Mouse (Mus musculus) embryonic facial prominence, embryonic 14.5 days (tissue): ENCODE results near the gene Adcy9. TPM values are rescaled to one million over a fixed set of nuclear protein-coding genes. Genes with fewer than 3 reads are reported as not detected.

Experiments
- ATAC-seq: fragments of 200-750 bp; cut with Nextera tagmentation; 2 replicates; pipeline ENCODE4 v1.8.0; 2017; ENCODE audit warnings: low read depth, moderate number of reproducible peaks, moderate TSS enrichment
- DNase-seq: peaks from one replicate; pipeline ENCODE4 v3.0.0-alpha.2; 2015; ENCODE audit warnings: low spot score
- H3K27ac ChIP-seq: fragments of 300-500 bp; sonication (generic); replicated peaks from 2 replicates; pipeline ENCODE4 v1.5.1; 2014; ENCODE audit warnings: low read depth, mild to moderate bottlenecking, low read length, moderate library complexity
- H3K27me3 ChIP-seq: fragments of 300-500 bp; sonication (generic); replicated peaks from 2 replicates; pipeline ENCODE4 v1.6.1; 2014; ENCODE audit warnings: low read length; ENCODE audit not compliant: control insufficient read depth, insufficient read depth
- H3K36me3 ChIP-seq: fragments of 300-500 bp; sonication (generic); 2 replicates; pipeline ENCODE4 v1.6.1; 2014; ENCODE audit warnings: low read length, mixed read lengths; ENCODE audit not compliant: control insufficient read depth, insufficient read depth
- H3K4me1 ChIP-seq: fragments of 300-500 bp; sonication (generic); 2 replicates; pipeline ENCODE4 v1.6.1; 2014; ENCODE audit warnings: antibody characterized with exemption, low read length; ENCODE audit not compliant: control insufficient read depth, insufficient read depth
- H3K4me2 ChIP-seq: fragments of 300-500 bp; sonication (generic); 2 replicates; pipeline ENCODE4 v1.6.1; 2014; ENCODE audit warnings: low read depth, mild to moderate bottlenecking, low read length, moderate library complexity, mixed read lengths
- H3K4me3 ChIP-seq: fragments of 300-500 bp; sonication (generic); 2 replicates; pipeline ENCODE4 v1.5.1; 2014; ENCODE audit warnings: low read depth, mild to moderate bottlenecking, low read length
- H3K9ac ChIP-seq: fragments of 300-500 bp; sonication (generic); 2 replicates; pipeline ENCODE4 v1.6.1; 2014; ENCODE audit warnings: low read depth, mild to moderate bottlenecking, low read length, moderate library complexity, mixed read lengths
- H3K9me3 ChIP-seq: fragments of 300-500 bp; sonication (generic); 2 replicates; pipeline ENCODE4 v1.6.1; 2016; ENCODE audit warnings: low read length; ENCODE audit not compliant: control insufficient read depth
- WGBS: fragments of 180-500 bp; shearing (Covaris S2); extraction: QIAGEN DNeasy Blood & Tissue Kit; methylation state at CpG from one replicate; pipeline ENCODE4 v1.1.7; 2014; 5-methylcytosine and 5-hydroxymethylcytosine counted together
- polyA plus RNA-seq: library from polyadenylated mRNA; unstranded; fragments of >200 nt; fragmentation: Nextera tagmentation; extraction: Ambion mirVana; gene quantifications from 2 replicates; pipeline ENCODE4 v1.2.1, GENCODE M21; 2014

Adcy9 gene
- polyA plus RNA-seq, 1 experiment from 2014 or later: 3.5 TPM

DNA sequence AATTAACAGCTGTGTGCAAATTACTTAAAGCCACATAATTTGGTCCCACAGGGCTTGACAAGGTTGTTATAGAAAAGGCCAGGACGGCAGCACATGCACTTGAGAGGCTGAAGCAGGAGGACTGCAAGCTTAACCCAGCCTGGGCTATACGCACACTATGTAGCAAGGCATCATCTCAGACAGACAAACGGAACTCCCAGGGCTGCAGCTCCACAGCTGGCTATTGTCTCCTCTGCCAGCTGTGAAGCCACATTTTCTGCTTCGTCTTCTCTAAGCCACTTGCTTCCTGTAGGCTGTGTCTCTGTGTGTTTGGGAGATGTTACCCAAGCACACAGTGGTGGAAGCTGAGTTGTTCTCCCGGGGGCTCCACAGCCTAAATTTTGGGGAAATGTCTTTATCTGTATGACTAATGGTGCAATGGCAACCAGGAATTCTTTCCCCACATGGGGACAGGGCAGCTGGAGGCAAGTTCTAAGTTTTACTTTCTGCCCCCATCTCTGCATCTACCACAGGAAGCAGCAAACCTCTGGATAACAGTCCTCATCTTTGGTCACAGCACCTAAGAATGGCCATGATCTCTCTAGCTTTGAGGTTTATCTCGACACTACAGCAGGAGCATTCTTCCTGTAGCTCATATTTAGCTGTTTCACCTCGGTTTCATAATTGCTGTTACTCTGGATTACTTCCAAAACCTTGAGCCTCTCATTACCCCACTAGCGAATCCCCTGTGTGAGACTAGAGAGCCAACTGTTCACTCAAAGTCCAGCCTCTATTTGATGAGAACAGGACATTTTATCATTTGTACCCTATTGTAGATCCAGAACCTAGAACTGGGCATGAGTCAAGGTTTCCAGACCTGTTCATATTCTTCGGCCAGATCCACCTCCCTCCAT lies 6.1 kb downstream of the Adcy9 start:
- DNase-seq (no peak), ATAC-seq (no peak)
- 70% methylated on average over 9 of the region's 9 CpGs for WGBS
- H3K9ac ChIP-seq: no peak overlapping the region
- H3K27ac ChIP-seq: no peak overlapping the region
- H3K4me2 ChIP-seq: no peak overlapping the region
- H3K36me3 ChIP-seq: no peaks in the 10 kb centered on the region
- no peaks in the 10 kb centered on the region for H3K9me3 ChIP-seq
- H3K27me3 ChIP-seq: peaks cover 15% of the 10 kb centered on the region
- H3K4me3 ChIP-seq: no peak overlapping the region
- H3K4me1 ChIP-seq: peaks cover 33% of the 10 kb centered on the region

DNA sequence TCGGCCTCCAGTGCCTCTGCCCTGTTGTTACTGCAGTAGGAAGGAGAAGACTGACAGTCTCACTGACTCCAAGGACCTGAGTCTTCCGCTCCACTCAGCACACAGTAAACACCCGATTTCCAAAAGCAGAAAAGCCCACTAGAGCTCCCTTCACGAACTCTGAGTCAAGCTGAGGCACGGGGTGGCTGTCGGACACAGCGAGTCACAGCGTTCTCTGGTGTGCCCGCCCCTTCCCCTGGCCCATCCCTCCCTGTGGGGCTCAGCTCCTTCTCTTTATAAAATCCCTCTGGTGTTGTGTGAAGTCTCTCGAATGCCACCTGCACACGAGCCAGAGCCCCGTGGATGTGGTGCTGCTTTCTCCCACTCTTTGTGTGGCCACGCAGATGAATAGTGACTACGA lies 7.0 kb downstream of the Adcy9 start:
- Histone ChIP-seq H3K36me3 (no peaks in the 10 kb centered on the region), H3K4me3 (no peak overlapping the region), H3K9me3 (no peaks in the 10 kb centered on the region), H3K27ac (no peak overlapping the region), H3K4me1 (peaks cover 26% of the 10 kb centered on the region), H3K9ac (0 out of 2 replicates have a peak overlapping the region, but pooled peaks have one; percentile 9), H3K27me3 (peaks cover 8% of the 10 kb centered on the region), H3K4me2 (no peak overlapping the region)
- ATAC-seq (no peak), DNase-seq (no peak)
- WGBS: 48% methylated on average over 14 of the region's 14 CpGs

DNA sequence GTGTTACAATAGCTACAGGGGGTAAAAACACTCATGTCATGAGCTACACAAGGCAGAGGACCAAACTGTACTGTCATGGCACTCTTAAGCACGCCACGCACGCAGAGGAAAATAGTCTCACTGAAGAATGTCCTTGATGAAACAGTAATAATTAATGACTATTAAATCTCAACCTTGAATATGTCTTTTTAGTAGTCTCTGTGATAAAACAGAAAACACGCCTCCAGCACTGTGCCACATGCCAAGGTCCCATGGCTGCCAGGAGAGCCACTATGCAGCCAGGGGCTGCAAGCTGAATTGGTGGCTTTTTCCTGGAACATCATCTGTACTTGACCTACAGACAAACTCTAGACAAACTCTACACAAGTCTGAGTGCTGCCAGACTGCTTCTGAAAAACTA lies 8.0 kb downstream of the Adcy9 start:
- Histone ChIP-seq H3K9ac (no peak overlapping the region), H3K36me3 (no peaks in the 10 kb centered on the region), H3K4me2 (no peak overlapping the region), H3K9me3 (no peaks in the 10 kb centered on the region), H3K4me3 (no peak overlapping the region), H3K4me1 (peaks cover 19% of the 10 kb centered on the region), H3K27ac (no peak overlapping the region), H3K27me3 (no peaks in the 10 kb centered on the region)
- DNase-seq (no peak), ATAC-seq (no peak)
- WGBS: 89% methylated on average over 4 of the region's 4 CpGs

DNA sequence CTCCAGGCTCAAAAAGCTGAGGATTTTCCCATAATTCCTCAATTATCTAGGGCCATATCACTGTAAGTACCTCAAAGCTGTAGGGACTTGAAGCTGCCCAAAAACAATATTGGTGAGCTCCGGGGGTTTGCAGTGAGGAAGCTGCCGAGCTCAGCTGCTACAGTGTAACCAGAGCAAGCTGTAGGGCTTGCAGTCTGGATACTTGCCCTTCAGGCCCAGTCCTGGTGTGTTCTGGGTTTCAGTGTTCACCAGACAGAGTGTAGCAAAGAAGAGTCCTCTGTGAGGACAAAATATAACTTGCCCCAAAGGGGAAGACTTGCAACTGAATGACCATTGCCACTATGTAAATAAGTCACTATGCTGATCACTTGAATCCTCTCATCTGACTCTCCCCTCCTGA lies 9.0 kb downstream of the Adcy9 start:
- 34% methylated on average over 2 of the region's 2 CpGs for WGBS
- Histone ChIP-seq H3K4me3 (no peak overlapping the region), H3K9me3 (no peaks in the 10 kb centered on the region), H3K36me3 (no peaks in the 10 kb centered on the region), H3K4me2 (no peak overlapping the region), H3K4me1 (peaks cover 17% of the 10 kb centered on the region), H3K27me3 (no peaks in the 10 kb centered on the region), H3K27ac (no peak overlapping the region), H3K9ac (no peak overlapping the region)
- ATAC-seq (no peak), DNase-seq (no peak)

- Histone ChIP-seq H3K9ac (no peak overlapping the region), H3K27ac (no peak overlapping the region), H3K4me3 (no peak overlapping the region), H3K36me3 (no peaks in the 10 kb centered on the region), H3K9me3 (no peaks in the 10 kb centered on the region), H3K4me2 (no peak overlapping the region), H3K4me1 (peaks cover 27% of the 10 kb centered on the region; the same call in 1 of the 2 replicates), H3K27me3 (no peaks in the 10 kb centered on the region)
- no peak for DNase-seq
- ATAC-seq: no peak
- 56% methylated on average over 2 of the region's 2 CpGs for WGBS
Observed at GRCm38 (mm10) chr16:4407536-4407935, 12.8 kb downstream of the Adcy9 start.

GRCm38 (mm10) chr16:4406706-4407105 lies 13.6 kb downstream of the Adcy9 start:
- ATAC-seq: no peak

DNA sequence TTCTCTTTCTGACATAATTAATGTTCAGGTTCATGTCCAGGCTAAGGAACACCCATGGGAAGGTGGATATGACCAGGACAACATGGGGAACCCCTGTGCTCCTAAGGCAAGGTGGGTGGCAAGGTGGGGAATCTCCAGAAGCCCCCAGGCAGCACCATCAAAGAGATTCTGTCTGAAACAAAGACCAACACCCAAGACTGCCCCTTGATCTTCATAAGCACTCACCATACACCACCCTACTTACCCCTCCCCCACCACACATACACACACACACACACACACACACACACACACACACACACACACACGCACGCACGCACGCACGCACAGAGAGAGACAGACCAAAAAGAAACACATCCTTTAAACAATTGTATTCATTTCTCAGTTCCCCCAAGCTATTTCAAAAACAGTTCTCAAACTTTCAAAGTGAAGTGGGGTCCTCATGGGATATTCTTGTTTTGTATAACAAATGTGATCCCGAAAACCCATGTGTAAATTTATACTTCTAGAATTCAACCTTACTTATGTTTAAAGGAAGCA lies 14.2 kb downstream of the Adcy9 start:
- WGBS: 54% methylated on average over 6 of the region's 6 CpGs
- no peak for DNase-seq
- Histone ChIP-seq H3K27ac (no peak overlapping the region), H3K9ac (no peak overlapping the region), H3K27me3 (no peaks in the 10 kb centered on the region), H3K36me3 (no peaks in the 10 kb centered on the region), H3K9me3 (no peaks in the 10 kb centered on the region), H3K4me1 (peaks cover 31% of the 10 kb centered on the region; the same call in 1 of the 2 replicates), H3K4me3 (no peak overlapping the region), H3K4me2 (no peak overlapping the region)
- no peak; the same call in 1 of the 2 replicates for ATAC-seq

More at GRCm38 (mm10) chr16:4406706-4407105, 13.6 kb downstream of the Adcy9 start:
- 63% methylated on average over 4 of the region's 4 CpGs for WGBS
- peak; percentile 12 for DNase-seq
- Histone ChIP-seq H3K27ac (no peak overlapping the region), H3K9ac (no peak overlapping the region), H3K4me3 (no peak overlapping the region), H3K4me2 (no peak overlapping the region), H3K4me1 (peaks cover 27% of the 10 kb centered on the region; the same call in 1 of the 2 replicates), H3K9me3 (no peaks in the 10 kb centered on the region), H3K36me3 (no peaks in the 10 kb centered on the region), H3K27me3 (no peaks in the 10 kb centered on the region)

DNA sequence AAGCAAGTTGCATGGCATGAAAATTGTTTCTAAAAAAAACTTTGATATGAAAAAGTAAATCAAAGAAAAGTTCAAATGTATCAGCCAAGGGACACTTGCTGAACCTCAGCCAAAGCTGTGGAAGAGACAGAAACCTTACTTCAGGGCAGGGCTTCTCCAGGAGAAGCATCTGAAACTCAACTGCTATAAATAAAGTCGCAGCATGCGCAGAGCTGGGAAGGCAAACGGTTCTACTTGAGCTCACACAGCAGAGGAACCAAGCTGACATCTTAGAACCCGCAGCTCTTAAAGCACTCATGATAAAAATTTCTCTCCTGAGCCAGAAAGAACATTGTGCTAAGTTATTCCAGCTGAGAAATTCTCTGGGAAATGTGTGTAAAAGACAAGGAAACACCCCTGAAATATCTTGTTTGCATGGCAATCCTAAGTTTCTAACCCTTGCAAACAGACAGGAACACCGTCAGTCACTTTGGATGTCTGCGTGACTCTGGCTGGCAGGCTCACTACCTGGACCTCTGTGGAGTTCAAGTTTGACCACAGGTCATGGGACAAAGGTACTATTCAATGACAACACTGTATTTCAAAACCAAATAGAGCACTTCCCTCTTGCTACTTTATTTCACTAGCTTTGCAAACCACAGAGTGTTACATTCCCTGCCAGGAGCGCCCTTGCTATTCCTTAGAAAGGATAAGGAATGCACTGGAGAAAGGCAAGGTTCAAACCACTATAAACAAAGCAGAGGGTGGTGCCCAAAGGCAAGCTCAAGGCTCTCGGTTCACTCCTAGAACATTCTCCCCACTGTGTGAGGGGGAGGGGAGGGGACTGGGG lies 15.2 kb downstream of the Adcy9 start:
- ATAC-seq: peak; percentile 22; the same call in 1 of the 2 replicates

More for the DNA sequence above, 15.2 kb downstream of the Adcy9 start:
- peaks cover 32% of the 10 kb centered on the region; the same call in 1 of the 2 replicates for H3K4me1 ChIP-seq
- no peaks in the 10 kb centered on the region for H3K9me3 ChIP-seq
- H3K27ac ChIP-seq: peak overlapping the region; percentile 48; the same call in 1 of the 2 replicates
- peak; percentile 40 for DNase-seq
- no peak overlapping the region for H3K4me2 ChIP-seq
- WGBS: 48% methylated on average over 8 of the region's 8 CpGs
- H3K27me3 ChIP-seq: no peaks in the 10 kb centered on the region
- H3K4me3 ChIP-seq: no peak overlapping the region
- no peak overlapping the region for H3K9ac ChIP-seq
- H3K36me3 ChIP-seq: no peaks in the 10 kb centered on the region
